ENCODE assay signal across 8 mouse cellular contexts in the genomic region with DNA sequence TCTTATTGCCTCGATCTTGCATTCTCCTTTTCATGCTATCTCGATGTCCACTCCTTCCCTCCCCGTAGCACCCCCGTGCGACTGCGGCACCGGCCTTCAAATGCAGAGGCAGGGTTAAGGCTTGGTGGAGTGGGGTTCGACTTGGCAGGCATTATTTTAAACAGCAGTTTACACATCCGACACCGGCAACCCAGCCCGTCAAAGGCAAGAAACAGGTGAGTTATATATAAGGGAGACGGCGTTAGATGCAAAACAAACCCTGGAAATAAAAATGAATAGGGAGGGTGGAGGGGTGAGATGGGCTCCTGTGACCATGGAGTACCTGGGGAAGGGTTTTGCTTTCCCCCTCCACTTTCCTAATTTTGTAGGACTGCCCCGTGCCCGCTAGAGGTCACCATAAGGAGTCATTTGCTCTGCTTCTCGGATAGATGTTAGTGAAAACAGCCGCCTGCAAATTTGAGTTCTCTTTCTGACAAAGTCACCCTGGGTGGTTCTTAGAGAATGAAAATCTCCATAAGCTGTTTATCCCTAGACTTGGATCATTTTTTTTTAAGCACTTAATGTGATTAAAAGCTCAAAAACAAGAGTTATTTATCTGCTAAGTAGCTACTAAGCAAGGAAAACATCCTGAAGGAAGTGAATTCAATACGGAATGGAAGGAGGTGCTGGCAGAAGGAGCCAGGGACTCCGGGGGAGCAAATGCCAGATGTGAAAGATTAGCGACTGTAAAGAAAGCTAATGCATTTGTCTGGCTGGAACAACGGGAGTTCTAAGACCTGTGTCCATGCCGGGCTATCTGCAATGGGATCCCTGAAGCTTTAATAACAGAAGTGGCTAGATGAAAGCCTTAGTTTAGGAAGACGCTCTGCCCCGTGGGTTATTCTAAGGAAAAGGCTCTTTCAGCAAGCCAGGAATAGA. TPM values are rescaled to one million over a fixed set of nuclear protein-coding genes. Genes with fewer than 3 reads are reported as not detected.
A peak's percentile ranks its signal among the peaks of the same experiment; 100 is the strongest.
DNase-seq lines count a peak whose midpoint lies in the region; ATAC-seq and TF ChIP-seq lines count a peak whose summit lies in the region.

No protein-coding gene starts in this region.

- peak overlapping the region; percentile 52; the same call in 1 of the 2 replicates for H3K9ac ChIP-seq in embryonic facial prominence, embryonic 14.5 days (ENCODE audit: low read depth, low read length)
- H3K9ac ChIP-seq in kidney, embryonic 14.5 days (ENCODE audit: low read depth, low read length), result no peak overlapping the region
- no peak overlapping the region for H3K9ac ChIP-seq in limb, embryonic 15.5 days
- peak overlapping the region; percentile 51; the same call in 1 of the 2 replicates for H3K9ac ChIP-seq in midbrain, postnatal 0 days (replicated peaks; ENCODE audit: low read length, poor library complexity, severe bottlenecking)

- WGBS in bone marrow, adult 2 months, result 4% methylated on average over 24 of the region's 24 CpGs
- 2% methylated on average over 24 of the region's 24 CpGs for WGBS in embryonic facial prominence, embryonic 14.5 days
- 2% methylated on average over 24 of the region's 24 CpGs for WGBS in heart, embryonic 10.5 days
- 2% methylated on average over 24 of the region's 24 CpGs for WGBS in kidney, embryonic 14.5 days
- 2% methylated on average over 24 of the region's 24 CpGs for WGBS in limb, embryonic 15.5 days
- WGBS in midbrain, postnatal 0 days, result under 1% methylated on average over 24 of the region's 24 CpGs

- H3K36me3 ChIP-seq in embryonic facial prominence, embryonic 14.5 days (ENCODE audit: control insufficient read depth, insufficient read depth, low read length), result no peaks in the 10 kb centered on the region
- H3K36me3 ChIP-seq in heart, embryonic 10.5 days, result no peaks in the 10 kb centered on the region
- no peaks in the 10 kb centered on the region for H3K36me3 ChIP-seq in kidney, embryonic 14.5 days (ENCODE audit: control insufficient read depth, insufficient read depth, low read length)
- H3K36me3 ChIP-seq in limb, embryonic 15.5 days, result no peaks in the 10 kb centered on the region
- H3K36me3 ChIP-seq in midbrain, postnatal 0 days (ENCODE audit: insufficient read depth, low read length), result no peaks in the 10 kb centered on the region

- peak; percentile 16; the same call in 1 of the 2 replicates for ATAC-seq in embryonic facial prominence, embryonic 14.5 days (ENCODE audit: low read depth)
- ATAC-seq in kidney, embryonic 14.5 days (ENCODE audit: low FRiP score, low TSS enrichment), result 0 out of 2 replicates have a peak, but pooled peaks have one; percentile 21
- no peak for ATAC-seq in limb, embryonic 15.5 days (ENCODE audit: insufficient number of reproducible peaks, low FRiP score, low TSS enrichment, low read depth)
- ATAC-seq in midbrain, postnatal 0 days (ENCODE audit: low FRiP score), result 0 out of 2 replicates have a peak, but pooled peaks have one; percentile 15

- H3K27me3 ChIP-seq in embryonic facial prominence, embryonic 14.5 days (replicated peaks; ENCODE audit: control insufficient read depth, insufficient read depth, low read length), result peaks cover 59% of the 10 kb centered on the region
- peaks cover 62% of the 10 kb centered on the region for H3K27me3 ChIP-seq in heart, embryonic 10.5 days (ENCODE audit: insufficient read depth, poor library complexity, severe bottlenecking)
- peaks cover 51% of the 10 kb centered on the region for H3K27me3 ChIP-seq in kidney, embryonic 14.5 days (ENCODE audit: control insufficient read depth, insufficient read depth, low read length)
- H3K27me3 ChIP-seq in limb, embryonic 15.5 days, result peaks cover 65% of the 10 kb centered on the region
- peaks cover 32% of the 10 kb centered on the region for H3K27me3 ChIP-seq in midbrain, postnatal 0 days (ENCODE audit: insufficient read depth, low read length)

- peak; percentile 63 for DNase-seq in A20 (ENCODE audit: low read depth, low spot score)
- peak; percentile 85 for DNase-seq in embryonic facial prominence, embryonic 14.5 days (ENCODE audit: low spot score)
- peak; percentile 87 for DNase-seq in heart, embryonic 10.5 days (ENCODE audit: low spot score)
- peak; percentile 83 for DNase-seq in midbrain, postnatal 0 days (ENCODE audit: low spot score)
- DNase-seq in spleen, postnatal 36 days (ENCODE audit: low spot score in 2 of 2), result peak; percentile 61 to 63

- peak overlapping the region; percentile 10 for H3K4me3 ChIP-seq in bone marrow, adult 2 months (replicated peaks; ENCODE audit: control insufficient read depth, low read depth, low read length)
- H3K4me3 ChIP-seq in embryonic facial prominence, embryonic 14.5 days (ENCODE audit: low read depth, low read length), result peak overlapping the region; percentile 56
- peak overlapping the region; percentile 73 for H3K4me3 ChIP-seq in heart, embryonic 10.5 days
- peak overlapping the region; percentile 60 for H3K4me3 ChIP-seq in kidney, embryonic 14.5 days (ENCODE audit: low read length)
- peak overlapping the region; percentile 53 for H3K4me3 ChIP-seq in limb, embryonic 15.5 days
- H3K4me3 ChIP-seq in midbrain, postnatal 0 days (ENCODE audit: low read depth, low read length), result peak overlapping the region; percentile 56

- TF ChIP-seq POLR2A in bone marrow, adult 2 months (IDR thresholded peaks at IDR 0.05; ENCODE audit: borderline replicate concordance, control insufficient read depth, low read depth, low read length), result no peak

- H3K9me3 ChIP-seq in embryonic facial prominence, embryonic 14.5 days (ENCODE audit: control insufficient read depth, low read length), result no peaks in the 10 kb centered on the region
- H3K9me3 ChIP-seq in heart, embryonic 10.5 days, result no peaks in the 10 kb centered on the region
- H3K9me3 ChIP-seq in kidney, embryonic 14.5 days (ENCODE audit: control insufficient read depth, low read length), result peaks cover 3% of the 10 kb centered on the region; the same call in 1 of the 2 replicates
- H3K9me3 ChIP-seq in limb, embryonic 15.5 days, result no peaks in the 10 kb centered on the region
- H3K9me3 ChIP-seq in midbrain, postnatal 0 days (ENCODE audit: low read length), result no peaks in the 10 kb centered on the region

- no peak overlapping the region for H3K27ac ChIP-seq in bone marrow, adult 2 months (ENCODE audit: control insufficient read depth, insufficient read depth, low read depth, low read length, poor library complexity)
- no peak overlapping the region for H3K27ac ChIP-seq in embryonic facial prominence, embryonic 14.5 days (replicated peaks; ENCODE audit: low read depth, low read length)
- H3K27ac ChIP-seq in heart, embryonic 10.5 days, result no peak overlapping the region
- H3K27ac ChIP-seq in kidney, embryonic 14.5 days (ENCODE audit: low read depth, low read length), result no peak overlapping the region
- no peak overlapping the region for H3K27ac ChIP-seq in limb, embryonic 15.5 days
- no peak overlapping the region for H3K27ac ChIP-seq in midbrain, postnatal 0 days (ENCODE audit: low read depth, low read length)

- peak; percentile 43 for TF ChIP-seq CTCF in bone marrow, adult 2 months (IDR thresholded peaks at IDR 0.05; ENCODE audit: control insufficient read depth, insufficient read depth, low read length)
- TF ChIP-seq CTCF in midbrain, postnatal 0 days (IDR thresholded peaks at IDR 0.05), result peak; percentile 78

- peak overlapping the region; percentile 93 for H3K4me2 ChIP-seq in embryonic facial prominence, embryonic 14.5 days (ENCODE audit: low read depth, low read length)
- H3K4me2 ChIP-seq in kidney, embryonic 14.5 days (replicated peaks; ENCODE audit: low read depth, low read length), result peak overlapping the region; percentile 95
- H3K4me2 ChIP-seq in limb, embryonic 15.5 days, result peak overlapping the region; percentile 98
- H3K4me2 ChIP-seq in midbrain, postnatal 0 days (ENCODE audit: low read depth, low read length, poor library complexity, severe bottlenecking), result peak overlapping the region; percentile 81

- no peaks in the 10 kb centered on the region for H3K4me1 ChIP-seq in bone marrow, adult 2 months (ENCODE audit: control insufficient read depth, insufficient read depth, low read length)
- 0 out of 2 replicates have a peak, but pooled peaks cover 5% of the 10 kb centered on the region for H3K4me1 ChIP-seq in embryonic facial prominence, embryonic 14.5 days (ENCODE audit: control insufficient read depth, insufficient read depth, low read length)
- peaks cover 30% of the 10 kb centered on the region for H3K4me1 ChIP-seq in heart, embryonic 10.5 days
- H3K4me1 ChIP-seq in kidney, embryonic 14.5 days (ENCODE audit: control insufficient read depth, insufficient read depth, low read length), result peaks cover 15% of the 10 kb centered on the region
- H3K4me1 ChIP-seq in limb, embryonic 15.5 days, result peaks cover 26% of the 10 kb centered on the region
- H3K4me1 ChIP-seq in midbrain, postnatal 0 days (ENCODE audit: insufficient read depth, low read length), result no peaks in the 10 kb centered on the region; the same call in 1 of the 2 replicates

RNA-seq across cellular contexts. Expression of a gene that starts 1.2 kb away (rescaled TPM):
- polyA plus RNA-seq in bone marrow, adult 2 months (2011; ENCODE audit: insufficient read depth, insufficient read length, low replicate concordance, missing spikeins), result not detected in 2 replicates
- not detected in 2 replicates for polyA plus RNA-seq in embryonic facial prominence, embryonic 14.5 days (2014; fragmentation: Nextera tagmentation; extraction: Ambion mirVana)
- not detected in 2 replicates for polyA plus RNA-seq in heart, embryonic 10.5 days (2016; fragmentation: Nextera tagmentation; extraction: Ambion mirVana)
- not detected in 2 replicates for polyA plus RNA-seq in kidney, embryonic 14.5 days (2014; fragmentation: Nextera tagmentation; extraction: Ambion mirVana)
- polyA plus RNA-seq in limb, embryonic 15.5 days (2015; fragmentation: Nextera tagmentation; extraction: Ambion mirVana), result not detected in 2 replicates
- total RNA-seq in midbrain, postnatal 0 days (2014; rRNA removed), result 2.3 and 4.0 TPM in 2 replicates
- polyA plus RNA-seq in midbrain, postnatal 0 days (2015; fragmentation: Nextera tagmentation; extraction: Ambion mirVana), result 0.05 and 0.09 TPM in 2 replicates

Comparison
In these comparisons a context has a peak if more than half of its experiments do, and no peak if none do; other contexts are left out.
1. H3K4me3 ChIP-seq: peak in every context shown above with its lines; median percentile 73 in heart, embryonic 10.5 days; 60 in kidney, embryonic 14.5 days; 56 in embryonic facial prominence, embryonic 14.5 days; 56 in midbrain, postnatal 0 days; 53 in limb, embryonic 15.5 days; 10 in bone marrow, adult 2 months.
2. H3K9ac ChIP-seq: peak in embryonic facial prominence, embryonic 14.5 days (single experiment) and midbrain, postnatal 0 days (single experiment); none in kidney, embryonic 14.5 days (single experiment) and limb, embryonic 15.5 days (single experiment).
3. Peak in every context shown above with its lines, with median percentiles within 50 percentile points of each other: DNase-seq and H3K4me2 ChIP-seq.